Mouse (Mus musculus): Measurements from ENCODE around the gene Hdlbp.
A peak's percentile ranks its signal among the peaks of the same experiment; 100 is the strongest.
"Not testable (repeated sequence)": the region's sequence is repeated elsewhere in the genome, so short reads cannot be mapped to it uniquely, and the experiment has no call there.

Hdlbp gene

DNA sequence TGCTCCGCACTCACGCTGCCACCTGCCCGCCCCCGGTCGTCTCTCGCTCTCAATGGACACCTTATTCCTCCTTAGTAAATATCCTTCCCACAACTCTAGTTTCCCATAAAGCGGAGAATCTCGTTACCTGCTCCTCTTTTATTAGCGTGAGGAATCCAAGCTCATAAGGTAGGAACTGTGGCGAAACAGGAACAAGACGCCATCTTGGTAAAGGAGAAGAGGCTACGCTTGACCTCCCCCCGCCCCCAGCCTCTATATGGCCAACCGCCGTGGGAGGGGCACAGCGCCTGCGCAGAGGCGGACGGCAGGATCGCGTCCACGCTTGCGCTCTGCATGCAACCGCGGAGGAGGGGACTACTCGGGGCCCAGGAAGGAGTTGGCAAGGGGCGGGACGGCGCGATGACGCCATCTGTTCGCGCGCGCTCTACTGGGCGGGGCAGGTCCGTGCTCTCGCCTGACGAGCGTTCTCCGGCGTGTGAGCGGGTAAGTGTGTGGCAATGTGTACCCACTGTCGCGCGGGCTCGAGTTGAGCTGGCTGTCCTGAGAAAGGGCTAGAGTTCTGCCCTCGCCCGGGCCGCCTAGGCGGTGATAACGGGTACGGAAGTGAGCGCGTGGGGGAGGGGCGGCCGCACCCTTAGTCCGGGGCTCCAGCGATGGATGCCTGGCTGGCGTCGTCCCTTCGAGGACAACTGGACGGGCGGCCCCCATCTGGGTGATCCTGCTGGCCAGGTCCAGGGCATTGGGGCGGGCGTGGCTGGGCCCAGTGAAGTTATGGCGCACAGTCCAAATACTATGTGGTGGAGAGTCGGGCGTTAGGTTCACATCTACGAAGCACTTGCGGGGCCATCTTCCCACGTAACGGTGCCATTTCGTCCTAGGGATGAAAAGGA is at the start of gene Hdlbp:
Gene Hdlbp (minus strand): TSS at position 230 of the 890 bp plus-strand sequence.
- peak; percentile 99 for DNase-seq

DNA sequence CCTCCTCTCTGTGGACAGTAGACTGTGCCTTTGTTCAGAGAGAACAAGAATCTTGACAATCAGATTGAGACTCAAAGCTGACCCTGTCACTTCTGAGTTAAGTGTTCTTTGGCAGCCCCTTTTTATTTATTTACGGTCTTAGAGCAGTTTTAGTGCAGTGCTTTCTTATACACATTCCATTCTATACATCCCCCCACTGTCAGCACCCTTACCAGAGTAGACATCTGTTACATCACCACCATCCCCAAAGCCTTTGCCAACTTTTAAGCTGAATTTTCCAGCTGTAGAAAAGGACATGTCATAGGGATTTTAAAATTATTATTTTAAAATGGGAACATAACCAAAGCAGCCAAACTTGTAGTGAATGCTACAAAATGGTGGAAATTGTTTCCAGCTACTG is 43.7 kb upstream of the Hdlbp start:
- no peak for DNase-seq

DNA sequence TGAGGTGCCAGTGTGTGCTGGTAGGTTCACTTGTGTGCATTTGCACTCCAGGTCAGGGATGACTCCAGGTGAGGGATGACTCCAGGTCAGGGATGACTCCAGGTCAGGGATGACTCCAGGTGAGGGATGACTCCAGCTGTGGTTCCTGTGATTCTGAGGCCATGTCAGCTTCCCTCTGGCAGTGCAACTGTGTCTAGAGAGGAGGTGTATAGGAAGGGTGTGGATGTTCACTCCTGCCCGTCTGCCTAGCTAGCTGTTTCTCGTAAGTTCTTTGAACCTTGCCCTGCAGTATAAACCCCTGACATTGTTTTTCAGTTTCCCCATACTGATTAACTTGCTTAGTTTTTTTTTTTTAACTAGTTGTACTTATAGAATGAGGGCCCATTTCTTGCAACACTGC is 42.9 kb upstream of the Hdlbp start:
- DNase-seq = no peak

DNA sequence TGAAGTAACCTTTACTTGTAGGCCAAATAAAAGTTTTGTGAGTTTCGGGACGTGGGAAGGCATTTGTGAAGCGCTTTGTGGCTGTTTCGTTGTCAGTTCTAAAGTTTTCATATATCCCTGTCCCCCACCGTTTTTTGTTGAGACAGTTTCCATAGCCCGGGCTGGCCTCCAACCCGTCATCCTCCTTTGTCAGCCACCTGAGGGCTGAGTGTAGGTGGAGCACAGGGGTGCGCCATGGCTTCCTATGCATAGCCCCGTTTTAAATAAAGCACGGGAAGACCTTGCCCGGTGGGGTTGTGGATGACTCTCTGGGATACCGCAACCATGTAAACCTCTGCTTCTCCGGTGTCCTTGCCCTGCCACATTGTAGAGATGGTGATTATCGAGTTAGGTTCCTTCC is 34.6 kb upstream of the Hdlbp start:
- no peak for DNase-seq

DNA sequence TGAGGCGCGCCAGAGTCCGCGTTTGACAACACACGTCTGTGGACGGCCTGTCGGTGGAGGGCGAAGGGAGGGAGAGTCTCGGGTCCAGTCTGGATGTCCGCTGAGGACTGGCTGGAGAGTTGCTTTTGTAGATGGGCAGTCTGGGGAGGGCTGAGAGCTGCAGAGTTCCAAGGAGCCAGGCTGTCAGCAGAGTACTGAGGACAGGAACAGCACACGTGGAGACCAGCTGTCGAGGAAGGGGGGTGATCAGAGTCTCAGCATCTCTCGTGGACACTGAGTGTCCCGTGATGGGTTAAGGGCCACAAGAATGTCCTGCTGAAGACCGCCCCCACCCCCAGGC is 33.7 kb upstream of the Hdlbp start:
- DNase-seq = no peak

DNA sequence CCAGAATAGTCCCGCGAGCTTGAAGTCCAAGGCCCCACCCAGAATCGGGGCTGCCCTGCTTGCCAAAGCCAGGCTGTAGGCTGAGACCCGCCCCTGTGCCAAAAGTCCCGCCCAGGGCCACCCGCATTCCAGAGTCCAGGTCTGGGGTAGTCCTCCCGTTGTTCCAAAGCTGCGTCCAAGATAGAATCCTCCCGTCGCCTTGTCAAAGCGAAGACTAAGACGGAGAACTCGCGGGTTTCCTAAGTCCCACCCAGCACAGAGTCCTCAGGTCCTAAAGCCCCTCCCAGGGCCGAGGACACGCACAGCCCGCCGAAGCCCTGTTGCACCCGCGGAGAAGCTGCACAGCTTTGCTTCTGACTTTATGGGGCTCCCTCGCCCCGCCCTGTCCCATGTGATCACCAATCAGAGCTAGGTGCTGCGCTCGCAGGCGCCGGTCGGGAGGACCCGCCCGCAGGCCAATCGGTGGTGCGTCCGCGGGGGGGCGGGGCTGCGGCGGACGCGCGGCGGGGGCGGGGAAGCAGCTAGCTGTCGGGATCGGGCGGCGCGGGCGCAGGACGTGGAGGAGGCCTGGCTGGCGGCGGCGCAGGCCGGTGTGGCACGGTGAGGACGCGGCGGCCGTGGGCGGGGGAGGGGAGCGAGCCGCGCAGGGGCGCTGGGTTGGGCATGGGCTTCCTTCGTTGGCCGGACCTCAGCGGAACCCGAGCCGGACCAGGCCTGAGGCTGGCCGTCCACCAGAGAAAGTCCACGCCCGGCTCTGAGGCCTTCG is 33.2 kb upstream of the Hdlbp start, which contains the start of gene Farp2:
Gene Farp2 (plus strand): TSS at position 495 of the 766 bp plus-strand sequence.
- peak; percentile 94 for DNase-seq

DNA sequence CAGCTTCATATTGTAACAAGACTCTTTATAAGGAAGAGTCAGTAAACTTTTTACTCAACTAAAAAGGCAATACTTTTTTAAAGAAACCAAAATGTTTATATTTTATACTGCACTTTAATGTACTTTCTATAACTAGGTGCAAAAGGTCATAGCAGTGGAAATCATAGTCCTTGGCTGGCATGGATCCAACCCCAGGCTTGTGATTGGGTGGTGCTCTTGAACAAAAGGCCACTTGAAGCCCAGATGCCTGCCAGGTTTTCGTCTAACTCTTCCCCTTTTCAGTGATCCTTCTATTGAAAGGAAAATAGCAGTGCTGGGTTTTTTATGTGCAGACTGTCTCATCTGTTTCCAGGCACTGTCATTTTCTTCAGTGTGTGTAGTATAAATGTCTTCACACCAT is 30.0 kb upstream of the Hdlbp start:
- DNase-seq = not testable (repeated sequence)

DNA sequence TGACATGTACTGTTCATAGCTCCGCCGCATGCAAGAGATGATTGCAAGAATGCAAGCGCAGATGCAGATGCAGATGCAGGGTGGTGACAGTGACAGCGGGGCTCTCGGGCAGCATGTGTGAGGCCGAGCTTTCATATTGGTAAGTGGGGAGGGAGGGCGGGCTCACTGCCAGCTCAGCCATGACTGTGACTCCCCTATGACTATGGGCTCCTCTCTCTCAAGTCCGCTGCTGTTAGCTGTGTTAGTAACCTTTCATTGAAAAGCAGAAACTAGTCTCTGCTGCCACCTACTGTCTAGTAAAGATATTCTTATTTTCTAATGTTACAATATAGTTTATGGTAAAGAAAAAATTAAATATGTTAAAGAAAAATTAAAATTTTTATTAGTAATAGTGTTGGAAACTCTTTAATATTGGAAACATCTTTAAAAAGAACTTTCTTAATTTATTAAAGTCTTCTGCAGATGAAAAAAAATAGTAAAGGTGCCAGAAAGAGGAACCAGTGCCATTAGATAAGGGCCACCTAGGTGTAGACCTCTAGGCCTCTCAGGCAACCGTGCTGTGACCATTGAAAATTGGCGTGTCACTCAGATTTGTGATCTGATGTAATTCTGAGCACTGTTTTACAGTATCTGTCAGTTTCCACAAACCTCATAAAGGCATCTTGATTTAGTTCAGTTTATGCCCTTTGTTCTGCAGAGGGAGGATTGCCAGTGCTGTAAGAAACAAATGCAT is 28.5 kb upstream of the Hdlbp start:
- DNase-seq = no peak

DNA sequence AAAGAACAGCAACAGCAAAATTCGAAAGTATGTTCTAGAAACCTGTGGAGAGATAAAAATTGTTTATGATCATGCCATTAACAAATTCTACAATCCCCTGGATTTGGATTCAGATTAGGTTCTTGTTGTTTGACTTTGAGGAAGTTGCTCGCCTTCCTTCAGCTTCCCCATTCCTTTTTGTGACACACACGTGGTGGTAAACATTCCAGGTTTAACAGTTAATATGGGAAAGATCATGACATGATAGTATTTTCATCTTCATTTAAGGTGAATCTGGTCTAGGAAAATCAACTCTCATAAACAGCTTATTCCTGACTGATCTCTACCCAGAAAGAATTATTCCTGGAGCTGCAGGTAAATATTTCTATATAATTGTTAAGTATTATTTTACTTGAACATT is 16.7 kb upstream of the Hdlbp start:
- DNase-seq = no peak

DNA sequence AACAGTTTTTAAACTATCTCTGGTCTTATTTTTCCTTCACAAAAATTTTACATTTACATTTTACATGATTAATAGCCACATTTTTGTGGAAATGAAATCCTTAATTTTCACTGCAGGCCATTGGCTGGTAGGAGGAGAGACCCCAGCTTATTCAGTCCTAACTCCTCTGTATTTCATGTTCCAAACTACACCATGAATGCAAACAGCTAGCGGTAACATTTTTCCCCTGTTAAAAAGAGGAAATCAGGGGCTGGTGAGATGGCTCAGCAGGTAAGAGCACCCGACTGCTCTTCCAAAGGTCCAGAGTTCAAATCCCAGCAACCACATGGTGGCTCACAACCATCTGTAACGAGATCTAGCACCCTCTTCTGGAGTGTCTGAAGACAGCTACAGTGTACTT is 7.7 kb upstream of the Hdlbp start:
- DNase-seq = not testable (repeated sequence)

DNA sequence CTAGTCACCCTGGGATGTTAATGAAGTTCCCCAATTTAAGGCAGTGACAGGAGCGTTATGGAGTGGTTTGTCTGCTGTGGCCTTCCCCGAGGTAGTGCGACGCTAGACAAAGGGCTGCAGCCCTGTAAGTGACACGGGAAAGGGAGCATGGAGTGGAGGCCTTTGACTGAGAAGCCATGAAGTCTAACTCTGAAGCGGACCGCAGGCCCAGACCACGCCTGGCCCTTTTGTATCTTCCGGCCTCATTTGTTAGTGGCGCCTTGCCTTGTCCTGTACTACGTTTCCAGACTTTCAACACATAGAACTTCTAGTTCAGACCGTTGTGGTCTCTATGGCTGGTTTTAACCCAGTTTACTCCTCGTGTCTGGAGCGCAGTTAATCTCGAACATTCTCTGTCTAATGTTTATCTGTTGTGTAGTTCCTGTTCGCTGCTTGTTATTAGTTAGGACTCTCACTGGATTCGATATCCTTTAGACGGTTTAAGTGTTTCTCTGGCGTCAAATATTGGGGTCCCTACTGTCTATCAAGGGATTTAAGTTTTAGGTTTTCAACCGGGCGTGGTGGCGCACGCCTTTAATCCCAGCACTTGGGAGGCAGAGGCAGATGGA is 965 bp upstream of the Hdlbp start:
- peak in 1 of 2 experiments; percentile 20 for DNase-seq

DNA sequence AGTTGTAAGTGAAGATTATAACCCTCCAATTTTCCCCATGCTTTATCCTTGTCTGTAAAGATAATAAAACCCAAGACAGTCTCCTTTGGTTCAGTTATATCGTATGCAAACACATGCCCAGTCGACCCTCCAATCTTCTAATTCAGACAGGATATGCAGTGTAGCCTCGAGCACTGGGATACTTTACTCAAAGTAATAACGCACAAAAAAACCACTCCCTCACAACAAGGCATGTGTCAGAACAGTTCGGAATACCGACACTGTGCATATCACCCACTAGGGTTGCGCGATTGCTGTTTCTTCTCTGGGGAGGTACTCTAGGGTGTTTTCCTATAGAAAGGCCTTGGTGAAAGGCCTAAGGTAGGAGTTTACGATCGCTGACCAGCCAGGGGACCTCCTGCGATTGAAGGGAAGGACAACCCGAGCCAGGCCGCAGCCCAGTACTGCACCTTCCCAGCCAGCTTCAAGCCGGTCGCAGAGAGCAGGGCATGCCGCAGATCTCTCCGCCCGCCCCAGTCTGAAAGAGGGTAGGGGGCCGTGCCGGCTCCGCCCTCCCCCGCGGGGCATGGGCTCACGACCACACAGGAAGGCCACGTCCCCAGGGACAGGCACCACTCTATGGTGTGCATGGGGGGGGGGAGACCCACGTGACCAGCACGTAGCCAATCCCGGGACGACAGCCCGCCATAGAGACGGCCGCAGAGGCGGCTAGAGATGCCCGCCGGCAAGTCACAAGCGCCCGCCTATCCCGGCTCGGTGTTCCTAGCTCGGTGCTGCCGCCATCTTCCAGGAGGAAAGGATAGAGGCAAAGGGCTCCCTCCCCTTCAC is 643 bp downstream of the Hdlbp start:
- DNase-seq = peak; percentile 97 to 98

DNA sequence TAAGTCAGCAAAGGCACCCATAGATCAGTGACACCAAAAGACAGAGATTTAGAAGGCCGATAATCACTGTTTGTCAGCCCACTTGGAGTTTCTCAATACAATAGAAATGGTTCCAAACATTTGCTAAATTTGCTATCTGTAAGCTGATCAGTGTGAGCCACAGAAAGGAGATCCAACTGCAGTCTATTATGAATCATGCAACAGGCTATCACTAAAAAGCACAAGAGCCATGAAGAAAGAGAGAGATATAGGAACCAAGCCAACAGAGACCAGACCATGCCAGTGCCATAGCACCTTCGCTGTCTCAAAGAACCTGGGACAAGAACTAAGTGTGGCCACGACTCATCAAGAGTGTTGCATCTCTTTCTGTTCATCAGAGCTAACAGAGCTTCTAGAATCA is 2.9 kb downstream of the Hdlbp start:
- no peak for DNase-seq

DNA sequence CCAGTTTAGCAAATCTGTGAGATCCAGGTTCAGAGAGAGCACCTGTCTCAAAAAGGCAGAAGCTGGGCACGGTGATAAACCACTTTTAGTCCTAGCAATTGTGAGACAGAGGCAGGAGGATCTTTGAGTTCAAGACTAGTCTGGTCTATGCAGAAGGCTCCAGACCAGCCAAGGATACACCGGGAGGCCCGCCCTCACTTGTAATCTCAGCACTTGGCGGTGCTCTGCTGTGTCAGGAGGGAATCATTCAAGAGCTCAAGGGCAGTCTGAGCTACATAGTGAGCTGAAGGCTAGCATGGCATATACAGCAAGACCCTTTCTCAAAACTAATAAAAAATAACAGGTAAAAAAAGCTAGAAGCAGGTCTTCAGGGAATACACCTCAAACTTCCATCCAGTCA is 10.0 kb downstream of the Hdlbp start:
- no peak for DNase-seq

DNA sequence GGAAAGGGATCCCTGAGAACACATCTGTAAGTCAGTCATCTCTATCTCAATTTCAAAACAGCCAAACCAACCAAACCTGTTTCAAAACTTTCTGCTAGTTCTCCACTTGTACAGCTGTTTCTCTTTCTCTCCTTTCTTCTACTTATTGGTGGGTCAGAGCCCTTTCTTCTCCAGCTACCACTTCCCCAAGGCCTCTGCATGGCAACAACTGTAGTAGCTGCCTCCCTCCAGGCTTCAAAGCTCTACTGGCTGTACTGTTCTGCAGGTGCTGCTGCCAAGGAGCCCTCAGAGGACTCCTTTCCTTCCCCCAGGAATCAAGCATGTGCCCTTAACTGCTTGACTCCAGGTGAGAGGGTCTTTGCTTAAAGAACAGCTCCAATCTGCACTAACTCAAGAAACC is 12.9 kb downstream of the Hdlbp start:
- DNase-seq = peak in 1 of 2 experiments; percentile 21

DNA sequence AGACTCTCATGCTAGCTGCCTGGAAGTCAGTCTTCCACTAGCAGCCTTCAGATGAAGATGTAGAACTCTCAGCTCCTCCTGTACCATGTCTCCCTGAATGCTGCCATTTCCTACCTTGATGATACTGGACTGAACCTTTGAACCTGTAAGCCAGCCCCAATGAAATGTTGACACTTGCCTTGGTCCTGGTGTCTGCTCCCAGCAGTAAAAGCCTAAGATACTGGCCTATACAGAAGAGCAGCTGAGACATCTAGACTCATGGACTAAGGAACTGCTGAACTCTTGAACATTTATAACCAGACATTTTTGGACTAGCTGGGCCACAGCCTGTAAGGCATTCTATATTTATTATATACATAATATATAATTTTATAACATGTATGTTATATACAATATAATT is 13.5 kb downstream of the Hdlbp start:
- no peak for DNase-seq

DNA sequence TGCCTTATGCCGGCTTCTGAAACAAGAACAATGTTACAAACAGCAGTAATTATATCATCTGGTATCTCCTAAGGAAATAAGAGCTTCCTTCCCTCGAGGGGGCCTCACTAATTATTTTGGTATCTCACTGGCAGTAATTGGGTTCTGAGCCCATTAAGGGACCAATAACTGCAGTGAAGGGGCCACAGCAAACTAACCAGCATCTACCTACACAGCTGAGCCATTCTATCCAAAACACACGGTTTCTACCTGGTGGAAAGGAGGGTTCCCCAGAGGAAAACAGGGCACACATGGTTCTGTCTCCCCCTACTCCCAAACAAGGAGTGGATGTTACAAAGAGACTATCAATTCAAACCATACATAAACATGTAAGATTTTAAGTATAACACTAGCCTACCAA is 19.5 kb downstream of the Hdlbp start:
- DNase-seq = no peak

DNA sequence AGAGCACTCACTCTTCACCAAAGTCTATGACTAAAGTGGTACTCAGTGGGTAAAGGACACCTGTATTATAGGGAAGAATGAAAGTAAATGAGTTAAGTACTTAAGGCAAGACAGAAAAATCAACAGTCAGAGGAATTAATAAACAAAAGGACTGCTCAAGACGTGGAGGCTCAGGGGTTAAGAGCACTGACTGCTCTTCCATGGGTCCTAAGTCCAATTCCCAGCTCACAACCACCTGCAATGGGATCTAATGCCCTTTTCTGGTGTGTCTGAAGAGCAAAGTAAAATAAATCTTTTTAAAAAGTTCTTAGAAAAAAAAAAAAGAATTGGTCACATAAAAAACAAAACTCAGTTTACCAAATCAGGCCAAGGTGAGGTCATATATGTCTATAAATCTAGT is 20.3 kb downstream of the Hdlbp start:
- no peak for DNase-seq

DNA sequence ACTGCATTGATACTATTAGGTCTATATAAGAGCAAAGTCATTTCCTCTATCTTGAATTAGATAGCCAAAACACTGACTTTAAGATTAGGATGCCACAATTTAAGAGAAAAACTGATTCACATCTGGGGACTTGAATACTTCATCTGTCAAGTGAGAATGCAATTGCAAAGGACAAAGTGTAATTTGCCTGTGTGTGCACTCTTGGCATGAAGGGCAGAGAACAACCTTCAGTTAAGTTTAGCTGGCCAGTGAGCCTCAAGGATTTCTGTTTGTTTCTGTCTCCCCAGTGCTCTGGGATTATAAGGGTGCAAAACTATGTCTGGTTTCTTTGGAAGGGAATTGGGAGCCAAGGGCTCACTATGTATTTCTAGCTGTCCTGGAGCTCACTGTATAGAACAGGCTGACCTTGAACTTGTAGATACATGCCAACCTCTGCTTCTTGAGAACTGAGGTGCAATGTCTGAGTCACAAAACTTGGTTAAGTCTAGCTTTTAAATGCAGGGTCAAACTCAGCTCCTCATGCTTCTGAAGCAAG is 24.8 kb downstream of the Hdlbp start:
- no peak for DNase-seq

DNA sequence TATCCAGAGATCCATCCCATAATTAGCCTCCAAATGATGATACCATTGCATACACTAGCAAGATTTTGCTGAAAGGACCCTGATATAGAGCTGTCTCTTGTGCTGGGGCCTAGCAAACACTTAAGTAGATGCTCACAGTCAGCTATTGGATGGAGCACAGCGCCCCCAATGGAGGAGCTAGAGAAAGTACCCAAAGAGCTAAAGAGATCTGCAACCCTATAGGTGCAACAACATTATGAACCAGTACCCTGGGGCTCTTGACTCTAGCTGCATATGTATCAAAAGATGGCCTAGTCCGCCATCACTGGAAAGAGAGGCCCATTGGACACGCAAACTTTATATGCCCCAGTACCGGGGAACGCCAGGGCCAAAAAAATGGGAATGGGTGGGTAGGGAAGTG is 28.5 kb downstream of the Hdlbp start:
- not testable (repeated sequence) for DNase-seq

DNA sequence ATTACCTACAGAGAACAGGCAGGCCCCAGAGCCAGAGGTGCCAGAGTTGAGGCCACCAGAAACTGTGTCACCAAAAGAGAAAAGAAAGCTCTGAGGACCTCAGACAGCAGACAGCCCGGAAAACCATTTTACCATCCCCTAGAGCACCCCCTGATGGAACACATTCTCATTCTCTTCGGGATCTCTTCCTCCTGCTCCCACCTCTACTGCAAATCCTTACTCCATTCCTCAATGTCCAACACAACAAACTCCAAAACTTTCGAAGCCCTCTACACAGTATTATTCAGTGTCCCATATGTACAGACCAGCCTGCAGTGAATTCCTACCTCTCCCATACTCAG is 32.8 kb downstream of the Hdlbp start:
- DNase-seq = no peak
